Mouse (Mus musculus) bone marrow, adult 2 months (tissue): Measurements from ENCODE around the gene Lhx9. TPM values are rescaled to one million over a fixed set of nuclear protein-coding genes. Genes with fewer than 3 reads are reported as not detected.

Source experiments
- H3K27ac ChIP-seq: fragments of 200-500 bp; 2 replicates; pipeline ENCODE4 v1.5.1; 2012; ENCODE audit warnings: low read depth, mild to moderate bottlenecking, control low read depth, inconsistent platforms, low read length; ENCODE audit not compliant: control insufficient read depth, poor library complexity, insufficient read depth
- H3K4me1 ChIP-seq: fragments of 200-500 bp; 2 replicates; pipeline ENCODE4 v1.6.1; 2011; ENCODE audit warnings: low read length; ENCODE audit not compliant: control insufficient read depth, insufficient read depth
- H3K4me3 ChIP-seq: fragments of 200-500 bp; replicated peaks from 2 replicates; pipeline ENCODE3; 2011; ENCODE audit warnings: mild to moderate bottlenecking, low read depth, low read length, control low read depth; ENCODE audit not compliant: control insufficient read depth
- CTCF ChIP-seq: fragments of 200-500 bp; IDR thresholded peaks from 2 replicates; pipeline ENCODE4 v1.5.1; 2011; ENCODE audit warnings: low read length, control low read depth; ENCODE audit not compliant: control insufficient read depth, insufficient read depth
- POLR2A ChIP-seq: fragments of 200-500 bp; IDR thresholded peaks from 2 replicates; pipeline ENCODE4 v1.6.1; 2011; ENCODE audit warnings: low read depth, mild to moderate bottlenecking, control low read depth, low read length, borderline replicate concordance; ENCODE audit not compliant: control insufficient read depth
- WGBS: fragments of 180-500 bp; shearing (Covaris S2); methylation state at CpG from one replicate; pipeline ENCODE4 v1.1.7; 2018; 5-methylcytosine and 5-hydroxymethylcytosine counted together
- polyA plus RNA-seq: library from polyadenylated mRNA; stranded (reverse); fragments of >200 nt; gene quantifications from 2 replicates; pipeline ENCODE4 v1.2.4, GENCODE M21; 2011; ENCODE audit warnings: low replicate concordance; ENCODE audit not compliant: missing spikeins, insufficient read depth, insufficient read length

The Lhx9 gene
- polyA plus RNA-seq, 1 experiment, result not detected

GRCm38 (mm10) chr1:138849531-138850160, 1.3 kb upstream of the Lhx9 start:
- Histone ChIP-seq H3K27ac (no peak overlapping the region), H3K4me1 (no peaks in the 10 kb centered on the region; the same call in 1 of the 2 replicates), H3K4me3 (no peak overlapping the region)
- no peak for TF ChIP-seq CTCF
- no peak for TF ChIP-seq POLR2A
- WGBS, result 20% methylated on average over 8 of the region's 8 CpGs

- no peak for TF ChIP-seq POLR2A
- no peak for TF ChIP-seq CTCF
- Histone ChIP-seq H3K27ac (no peak overlapping the region), H3K4me1 (no peaks in the 10 kb centered on the region; the same call in 1 of the 2 replicates), H3K4me3 (no peak overlapping the region)
- 8% methylated on average over 16 of the region's 16 CpGs for WGBS
Observed at GRCm38 (mm10) chr1:138848026-138848425, 351 bp downstream of the Lhx9 start.

GRCm38 (mm10) chr1:138847146-138847545, 1.2 kb downstream of the Lhx9 start:
- no peak overlapping the region for H3K27ac ChIP-seq
- no peak overlapping the region for H3K4me3 ChIP-seq
- WGBS, result 3% methylated on average over 21 of the region's 21 CpGs
- no peak for TF ChIP-seq POLR2A
- no peak for TF ChIP-seq CTCF
- no peaks in the 10 kb centered on the region; the same call in 1 of the 2 replicates for H3K4me1 ChIP-seq

- TF ChIP-seq CTCF (no peak), POLR2A (no peak)
- Histone ChIP-seq H3K4me1 (no peaks in the 10 kb centered on the region; the same call in 1 of the 2 replicates), H3K4me3 (no peak overlapping the region), H3K27ac (no peak overlapping the region)
- 6% methylated on average over 9 of the region's 9 CpGs for WGBS
Observed at GRCm38 (mm10) chr1:138846581-138846980, 1.8 kb downstream of the Lhx9 start.

GRCm38 (mm10) chr1:138846131-138846530, 2.2 kb downstream of the Lhx9 start:
- no peak overlapping the region for H3K27ac ChIP-seq
- no peak for TF ChIP-seq CTCF
- TF ChIP-seq POLR2A, result no peak
- H3K4me3 ChIP-seq, result no peak overlapping the region
- H3K4me1 ChIP-seq, result no peaks in the 10 kb centered on the region; the same call in 1 of the 2 replicates
- WGBS, result 11% methylated on average over 12 of the region's 12 CpGs

GRCm38 (mm10) chr1:138845481-138845880, 2.9 kb downstream of the Lhx9 start:
- no peak overlapping the region for H3K4me3 ChIP-seq
- no peaks in the 10 kb centered on the region; the same call in 1 of the 2 replicates for H3K4me1 ChIP-seq
- TF ChIP-seq POLR2A (no peak), CTCF (no peak)
- 19% methylated on average over 3 of the region's 3 CpGs for WGBS
- no peak overlapping the region for H3K27ac ChIP-seq

- H3K27ac ChIP-seq, result no peak overlapping the region
- no peaks in the 10 kb centered on the region; the same call in 1 of the 2 replicates for H3K4me1 ChIP-seq
- no peak overlapping the region for H3K4me3 ChIP-seq
- no peak for TF ChIP-seq CTCF
- TF ChIP-seq POLR2A, result no peak
- 12% methylated on average over 3 of the region's 3 CpGs for WGBS
Observed at GRCm38 (mm10) chr1:138844166-138844565, 4.2 kb downstream of the Lhx9 start.

- H3K4me1 ChIP-seq, result no peaks in the 10 kb centered on the region; the same call in 1 of the 2 replicates
- no peak overlapping the region for H3K27ac ChIP-seq
- 1% methylated on average over 35 of the region's 35 CpGs for WGBS
- H3K4me3 ChIP-seq, result no peak overlapping the region
- TF ChIP-seq CTCF, result no peak
- TF ChIP-seq POLR2A, result no peak
Observed at GRCm38 (mm10) chr1:138843361-138844091, 4.9 kb downstream of the Lhx9 start.

- Histone ChIP-seq H3K4me1 (no peaks in the 10 kb centered on the region; the same call in 1 of the 2 replicates), H3K4me3 (no peak overlapping the region), H3K27ac (no peak overlapping the region)
- no peak for TF ChIP-seq POLR2A
- TF ChIP-seq CTCF, result no peak
- 7% methylated on average over 10 of the region's 10 CpGs for WGBS
Observed at GRCm38 (mm10) chr1:138842756-138843155, 5.6 kb downstream of the Lhx9 start.
